Mouse (Mus musculus) brown adipose tissue, adult 24 weeks (tissue): ENCODE data around the gene Slco4a1. TPM values are rescaled to one million over a fixed set of nuclear protein-coding genes. Genes with fewer than 3 reads are reported as not detected.

Source experiments
- H3K27ac ChIP-seq: fragments of 200-500 bp; replicated peaks from 2 replicates; pipeline ENCODE4 v1.5.1; 2012; ENCODE audit warnings: low read depth, mild to moderate bottlenecking, low read length
- H3K4me1 ChIP-seq: fragments of 200-500 bp; 2 replicates; pipeline ENCODE4 v1.6.1; 2012; ENCODE audit warnings: low read length, mixed read lengths; ENCODE audit not compliant: control insufficient read depth, insufficient read depth, insufficient read length
- H3K4me3 ChIP-seq: fragments of 200-500 bp; 2 replicates; pipeline ENCODE4 v1.5.1; 2012; ENCODE audit warnings: low read depth, mild to moderate bottlenecking, low read length, moderate library complexity; ENCODE audit not compliant: insufficient read depth
- polyA plus RNA-seq: library from polyadenylated mRNA; stranded (reverse); fragments of >200 nt; gene quantifications from 2 replicates; pipeline ENCODE4 v1.2.4, GENCODE M21; 2012; ENCODE audit not compliant: missing spikeins, insufficient read depth, insufficient read length

Gene Slco4a1
- polyA plus RNA-seq, 1 experiment: 1.8 TPM

GRCm38 (mm10) chr2:180510867-180511266, 54.8 kb downstream of the Slco4a1 start:
- H3K4me1 ChIP-seq: peaks cover 2% of the 10 kb centered on the region; the same call in 1 of the 2 replicates
- H3K27ac ChIP-seq: no peak overlapping the region
- no peak overlapping the region for H3K4me3 ChIP-seq

GRCm38 (mm10) chr2:180511875-180512661, 56.0 kb downstream of the Slco4a1 start:
- Histone ChIP-seq H3K27ac (no peak overlapping the region), H3K4me1 (peaks cover 2% of the 10 kb centered on the region; the same call in 1 of the 2 replicates), H3K4me3 (no peak overlapping the region)

- Histone ChIP-seq H3K4me3 (no peak overlapping the region), H3K27ac (no peak overlapping the region), H3K4me1 (peaks cover 2% of the 10 kb centered on the region; the same call in 1 of the 2 replicates)
Measured at GRCm38 (mm10) chr2:180513019-180513418, 57.0 kb downstream of the Slco4a1 start.

GRCm38 (mm10) chr2:180513835-180514234, 57.8 kb downstream of the Slco4a1 start:
- no peak overlapping the region for H3K27ac ChIP-seq
- H3K4me3 ChIP-seq: no peak overlapping the region
- H3K4me1 ChIP-seq: peaks cover 2% of the 10 kb centered on the region; the same call in 1 of the 2 replicates

GRCm38 (mm10) chr2:180521437-180522221, 65.6 kb downstream of the Slco4a1 start:
- Histone ChIP-seq H3K4me1 (no peaks in the 10 kb centered on the region), H3K27ac (no peak overlapping the region), H3K4me3 (no peak overlapping the region)

- Histone ChIP-seq H3K4me3 (no peak overlapping the region), H3K27ac (no peak overlapping the region), H3K4me1 (no peaks in the 10 kb centered on the region)
Measured at GRCm38 (mm10) chr2:180522825-180523224, 66.8 kb downstream of the Slco4a1 start.

Other genes starting within 250 kb of the Slco4a1 start
- 3.2 and 7.3 TPM in 2 replicates for gene Lama5, start 230.4 kb upstream of the Slco4a1 start, polyA plus RNA-seq
- 875 and 1,284 TPM in 2 replicates for gene Rps21, start 198.9 kb upstream of the Slco4a1 start, polyA plus RNA-seq
- gene Cables2, start 182.7 kb upstream of the Slco4a1 start, polyA plus RNA-seq: 4.6 and 5.1 TPM in 2 replicates
- not detected in 2 replicates for gene Rbbp8nl, start 166.4 kb upstream of the Slco4a1 start, polyA plus RNA-seq
- gene Gata5, start 121.5 kb upstream of the Slco4a1 start, polyA plus RNA-seq: not detected in 2 replicates
- gene Ntsr1, start 43.7 kb downstream of the Slco4a1 start, polyA plus RNA-seq: not detected in 2 replicates
- 8.1 and 10.4 TPM in 2 replicates for gene Mrgbp, start 125.1 kb downstream of the Slco4a1 start, polyA plus RNA-seq
- gene Ogfr, start 133.0 kb downstream of the Slco4a1 start, polyA plus RNA-seq: 17.9 and 19.9 TPM in 2 replicates
- gene Col9a3, start 141.5 kb downstream of the Slco4a1 start, polyA plus RNA-seq: not detected in 2 replicates
- not detected in 2 replicates for gene Tcfl5, start 186.5 kb downstream of the Slco4a1 start, polyA plus RNA-seq